Mouse (Mus musculus) kidney, postnatal 0 days (tissue): ENCODE data around the gene Jph3. TPM values are rescaled to one million over a fixed set of nuclear protein-coding genes. Genes with fewer than 3 reads are reported as not detected.

ENCODE experiments used
- ATAC-seq: fragments of 200-750 bp; cut with Nextera tagmentation; replicated peaks from 2 replicates; pipeline ENCODE4 v1.8.0; 2017; ENCODE audit warnings: low read depth, moderate number of reproducible peaks, moderate TSS enrichment, moderate library complexity; ENCODE audit not compliant: low FRiP score
- DNase-seq: peaks from one replicate; pipeline ENCODE4 v3.0.0-alpha.2; 2016; ENCODE audit warnings: low spot score
- H3K27ac ChIP-seq: fragments of 300-500 bp; sonication (generic); 2 replicates; pipeline ENCODE4 v1.5.1; 2014; ENCODE audit warnings: mild to moderate bottlenecking
- H3K27me3 ChIP-seq: fragments of 300-500 bp; sonication (generic); 2 replicates; pipeline ENCODE4 v1.6.1; 2014; ENCODE audit warnings: low read length, mixed read lengths; ENCODE audit not compliant: insufficient read depth
- H3K36me3 ChIP-seq: fragments of 300-500 bp; sonication (generic); 2 replicates; pipeline ENCODE4 v1.6.1; 2014; ENCODE audit warnings: low read length, mixed read lengths; ENCODE audit not compliant: insufficient read depth
- H3K4me1 ChIP-seq: fragments of 300-500 bp; sonication (generic); replicated peaks from 2 replicates; pipeline ENCODE4 v1.6.1; 2014; ENCODE audit warnings: antibody characterized with exemption, low read length, mixed read lengths; ENCODE audit not compliant: insufficient read depth
- H3K4me2 ChIP-seq: fragments of 300-500 bp; sonication (generic); 2 replicates; pipeline ENCODE4 v1.6.1; 2014; ENCODE audit warnings: mild to moderate bottlenecking, low read length, moderate library complexity, mixed read lengths
- H3K4me3 ChIP-seq: fragments of 300-500 bp; sonication (generic); replicated peaks from 2 replicates; pipeline ENCODE4 v1.5.1; 2014; ENCODE audit warnings: low read depth, low read length
- H3K9ac ChIP-seq: fragments of 300-500 bp; sonication (generic); 2 replicates; pipeline ENCODE4 v1.6.1; 2014; ENCODE audit warnings: low read depth, low read length
- H3K9me3 ChIP-seq: fragments of 300-500 bp; sonication (generic); replicated peaks from 2 replicates; pipeline ENCODE4 v1.6.1; 2016; ENCODE audit warnings: low read length, inconsistent platforms, mixed read lengths
- CTCF ChIP-seq: IDR thresholded peaks from 2 replicates; pipeline ENCODE4 v1.5.1; 2016; ENCODE audit warnings: antibody characterized with exemption, low read depth, mild to moderate bottlenecking, moderate library complexity
- WGBS: fragments of 180-500 bp; shearing (Covaris S2); extraction: QIAGEN DNeasy Blood & Tissue Kit; methylation state at CpG from one replicate; pipeline ENCODE4 v1.1.7; 2014; 5-methylcytosine and 5-hydroxymethylcytosine counted together
- polyA plus RNA-seq: library from polyadenylated mRNA; unstranded; fragments of >200 nt; fragmentation: Nextera tagmentation; extraction: Ambion mirVana; gene quantifications from 2 replicates; pipeline ENCODE4 v1.2.1, GENCODE M21; 2015

Gene Jph3
- polyA plus RNA-seq, 1 experiment from 2014 or later: 0.41 TPM

DNA sequence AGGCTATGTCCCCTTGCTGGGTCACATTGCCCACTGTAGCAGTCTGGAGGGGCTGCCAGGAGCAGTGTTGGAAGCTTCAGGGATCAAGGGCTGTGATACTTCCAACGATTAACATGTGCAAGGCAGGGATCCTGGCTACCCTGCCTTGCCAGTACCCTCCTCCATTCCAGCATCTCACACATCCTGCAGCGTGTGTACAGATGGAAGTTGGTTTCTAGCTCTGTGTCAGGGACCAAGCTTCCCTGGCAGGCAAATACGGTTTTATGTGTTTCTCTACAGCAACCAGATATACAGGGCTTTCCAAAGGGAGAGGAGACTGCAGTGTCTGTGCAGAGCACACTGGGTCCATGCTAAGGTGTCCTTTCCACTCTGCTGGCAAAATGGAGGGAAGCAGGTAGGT is 24.2 kb upstream of the Jph3 start:
- WGBS: 43% methylated on average over 3 of the region's 3 CpGs

DNA sequence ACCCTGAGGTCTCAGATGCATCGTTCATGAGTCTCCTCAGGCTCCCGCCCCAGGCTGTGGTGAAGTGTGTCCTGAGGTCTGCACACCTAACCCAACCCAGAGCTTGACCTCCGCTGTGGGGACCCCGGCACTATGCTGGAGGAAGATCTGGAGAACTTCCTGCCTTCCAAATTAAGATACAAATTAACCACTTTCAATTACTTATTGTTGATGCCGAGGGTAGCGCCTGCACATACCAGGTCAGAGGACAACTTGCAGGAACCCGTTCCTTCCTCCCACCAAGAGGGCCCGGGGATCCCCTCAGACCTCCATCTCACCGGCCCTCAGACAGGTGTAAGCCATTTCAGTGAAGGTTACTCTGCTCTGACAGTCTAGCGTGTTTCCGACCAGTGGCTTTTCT is 22.5 kb upstream of the Jph3 start:
- no peak overlapping the region for H3K27ac ChIP-seq
- H3K4me2 ChIP-seq: no peak overlapping the region
- TF ChIP-seq CTCF: no peak
- no peaks in the 10 kb centered on the region for H3K27me3 ChIP-seq
- H3K4me3 ChIP-seq: no peak overlapping the region
- H3K9ac ChIP-seq: no peak overlapping the region
- 65% methylated on average over 11 of the region's 11 CpGs for WGBS
- no peaks in the 10 kb centered on the region for H3K4me1 ChIP-seq
- DNase-seq: no peak
- no peaks in the 10 kb centered on the region for H3K9me3 ChIP-seq
- ATAC-seq: no peak
- no peaks in the 10 kb centered on the region for H3K36me3 ChIP-seq

More for the DNA sequence above, 24.2 kb upstream of the Jph3 start:
- Histone ChIP-seq H3K9me3 (no peaks in the 10 kb centered on the region), H3K4me2 (no peak overlapping the region), H3K4me3 (no peak overlapping the region), H3K27me3 (no peaks in the 10 kb centered on the region), H3K9ac (no peak overlapping the region), H3K27ac (no peak overlapping the region), H3K4me1 (no peaks in the 10 kb centered on the region), H3K36me3 (no peaks in the 10 kb centered on the region)
- ATAC-seq (no peak), DNase-seq (no peak)
- no peak for TF ChIP-seq CTCF

DNA sequence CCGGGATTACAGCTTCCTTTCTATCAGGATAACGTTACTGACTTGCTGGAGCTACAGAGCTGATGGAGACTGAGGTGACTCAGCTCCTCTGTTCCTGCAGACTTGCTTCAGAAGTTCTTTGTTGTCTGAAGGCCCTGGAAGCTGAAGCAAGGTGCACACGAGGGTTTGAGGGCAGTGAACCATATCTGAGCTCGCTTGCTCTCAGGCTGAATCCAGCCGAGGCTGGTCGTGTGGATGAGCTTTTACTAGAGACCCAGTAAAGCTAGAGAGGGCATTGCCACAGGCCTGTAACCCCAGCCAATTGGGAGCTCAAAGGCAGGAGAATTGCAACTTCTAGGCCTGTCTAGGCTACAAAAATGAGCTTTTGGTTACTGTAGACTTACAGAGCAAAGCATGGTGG is 21.0 kb upstream of the Jph3 start:
- Histone ChIP-seq H3K27me3 (no peaks in the 10 kb centered on the region), H3K9ac (no peak overlapping the region), H3K36me3 (no peaks in the 10 kb centered on the region), H3K4me2 (no peak overlapping the region), H3K4me3 (no peak overlapping the region), H3K4me1 (no peaks in the 10 kb centered on the region), H3K9me3 (no peaks in the 10 kb centered on the region), H3K27ac (peak overlapping the region; percentile 6; the same call in 1 of the 2 replicates)
- 0 out of 2 replicates have a peak, but pooled peaks have one; percentile 13 for ATAC-seq
- 36% methylated on average over 6 of the region's 6 CpGs for WGBS
- DNase-seq: no peak
- TF ChIP-seq CTCF: no peak

DNA sequence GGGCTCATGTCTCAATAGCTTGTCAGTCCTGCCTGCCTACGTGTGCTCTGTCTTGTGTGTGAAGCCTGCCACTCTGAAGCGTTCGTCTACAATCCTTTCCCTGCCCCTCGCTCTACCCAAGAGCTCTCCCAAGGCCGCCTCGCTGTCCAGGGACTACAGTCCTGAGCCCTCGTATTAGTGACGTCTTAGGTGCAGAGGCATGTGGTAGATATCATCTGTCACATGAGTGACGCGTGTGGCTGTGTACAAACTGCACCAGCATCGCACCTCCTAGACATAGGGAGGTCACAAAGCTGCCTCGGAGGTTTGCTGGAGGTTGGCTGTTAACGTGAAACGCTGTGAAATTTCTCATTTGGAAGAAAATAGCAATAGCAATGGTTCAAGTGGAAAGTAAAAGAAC is 11.9 kb upstream of the Jph3 start:
- Histone ChIP-seq H3K4me1 (no peaks in the 10 kb centered on the region), H3K36me3 (no peaks in the 10 kb centered on the region), H3K9ac (no peak overlapping the region), H3K9me3 (no peaks in the 10 kb centered on the region), H3K27ac (no peak overlapping the region), H3K4me2 (no peak overlapping the region), H3K4me3 (no peak overlapping the region), H3K27me3 (no peaks in the 10 kb centered on the region)
- no peak for TF ChIP-seq CTCF
- DNase-seq (no peak), ATAC-seq (no peak)
- WGBS: 44% methylated on average over 14 of the region's 14 CpGs

DNA sequence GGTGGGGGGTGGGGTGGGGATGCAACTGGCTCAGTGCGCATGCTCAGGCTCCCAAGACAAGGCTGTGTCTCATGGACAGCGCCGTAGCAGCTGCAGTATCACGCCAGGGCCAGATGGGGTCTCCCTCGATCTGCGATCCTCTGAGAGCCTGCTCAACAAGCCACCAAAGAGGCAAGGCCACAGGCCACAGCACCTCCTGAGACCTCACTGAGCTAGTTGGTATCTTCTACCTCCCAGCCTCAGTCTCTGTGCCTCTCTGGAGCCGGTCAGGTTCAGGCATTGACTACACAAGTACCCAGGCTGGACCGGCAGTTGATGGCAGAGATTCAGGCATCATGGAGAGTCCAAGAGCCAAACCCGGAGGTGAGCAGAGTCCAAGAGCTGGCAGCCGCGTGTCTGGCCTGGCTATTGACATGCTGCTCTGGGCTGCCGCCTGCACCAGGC is 11.4 kb upstream of the Jph3 start:
- 28% methylated on average over 12 of the region's 12 CpGs for WGBS
- H3K4me2 ChIP-seq: no peak overlapping the region
- H3K9ac ChIP-seq: no peak overlapping the region
- ATAC-seq (0 out of 2 replicates have a peak, but pooled peaks have one; percentile 37), DNase-seq (peak; percentile 93)
- H3K27me3 ChIP-seq: no peaks in the 10 kb centered on the region
- H3K4me3 ChIP-seq: no peak overlapping the region
- no peaks in the 10 kb centered on the region for H3K9me3 ChIP-seq
- peak; percentile 85 for TF ChIP-seq CTCF
- H3K4me1 ChIP-seq: no peaks in the 10 kb centered on the region
- H3K36me3 ChIP-seq: no peaks in the 10 kb centered on the region
- H3K27ac ChIP-seq: no peak overlapping the region

DNA sequence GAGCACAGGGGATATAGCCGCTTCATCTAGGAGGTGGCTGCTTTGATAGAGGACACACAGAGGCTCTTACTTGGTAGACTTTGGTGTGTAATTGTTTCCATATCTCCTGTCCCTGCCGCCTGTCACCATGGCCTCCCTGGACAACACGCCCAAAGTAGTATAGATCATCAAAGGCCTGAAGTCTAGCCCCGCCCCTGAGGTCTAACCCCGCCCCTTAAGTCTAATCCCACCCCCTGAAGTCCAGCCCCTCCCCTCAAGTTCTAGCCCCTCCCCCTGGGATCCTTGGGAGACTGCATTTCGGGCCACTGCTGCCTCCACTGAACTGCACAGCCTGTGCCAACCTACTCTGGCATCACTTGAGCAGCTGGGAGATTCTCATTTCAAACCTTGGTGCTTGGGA is 10.5 kb upstream of the Jph3 start:
- H3K9me3 ChIP-seq: no peaks in the 10 kb centered on the region
- H3K27ac ChIP-seq: no peak overlapping the region
- no peaks in the 10 kb centered on the region for H3K36me3 ChIP-seq
- no peak overlapping the region for H3K4me3 ChIP-seq
- no peak overlapping the region for H3K4me2 ChIP-seq
- no peak for TF ChIP-seq CTCF
- no peaks in the 10 kb centered on the region for H3K4me1 ChIP-seq
- H3K27me3 ChIP-seq: no peaks in the 10 kb centered on the region
- DNase-seq (no peak), ATAC-seq (0 out of 2 replicates have a peak, but pooled peaks have one; percentile 43)
- H3K9ac ChIP-seq: no peak overlapping the region
- 55% methylated on average over 6 of the region's 6 CpGs for WGBS

DNA sequence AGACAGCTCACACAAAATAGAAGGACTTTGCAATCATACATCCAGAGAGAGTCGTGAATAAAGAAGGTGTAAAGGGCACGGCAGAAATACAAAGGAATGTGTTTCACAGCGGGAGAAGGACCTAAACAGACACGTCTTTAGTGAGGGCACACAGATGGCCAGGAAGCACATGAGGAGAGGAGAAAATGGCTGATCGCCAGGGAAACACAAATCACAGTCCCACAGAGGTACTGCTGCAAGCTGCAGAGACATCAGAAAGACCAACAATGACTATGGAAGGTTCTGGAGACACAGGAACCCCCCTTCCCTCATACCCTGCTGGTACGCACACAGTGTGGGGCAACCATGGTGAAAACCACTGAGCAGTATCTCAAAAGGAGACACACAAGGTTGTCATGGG is 8.4 kb upstream of the Jph3 start:
- DNase-seq: no peak

More for the DNA sequence above, 8.4 kb upstream of the Jph3 start:
- H3K36me3 ChIP-seq: no peaks in the 10 kb centered on the region
- H3K4me2 ChIP-seq: no peak overlapping the region
- no peak overlapping the region for H3K27ac ChIP-seq
- H3K4me3 ChIP-seq: no peak overlapping the region
- TF ChIP-seq CTCF: no peak
- H3K27me3 ChIP-seq: no peaks in the 10 kb centered on the region
- ATAC-seq: no peak
- no peak overlapping the region for H3K9ac ChIP-seq
- 46% methylated on average over 6 of the region's 6 CpGs for WGBS
- H3K9me3 ChIP-seq: no peaks in the 10 kb centered on the region
- H3K4me1 ChIP-seq: no peaks in the 10 kb centered on the region
